Mouse (Mus musculus): Measurements from ENCODE around the gene Olfr789.

The Olfr789 gene

GRCm38 (mm10) chr10:129484452-129484851 is at the start of gene Olfr789:
TSS of gene Olfr789 (plus strand) at chr10:129484752.
- DNase-seq = no peak

GRCm38 (mm10) chr10:129461562-129461961 is 23.0 kb upstream of the Olfr789 start, which contains the start of gene Olfr787:
TSS of gene Olfr787 (plus strand) at chr10:129461862.
- no peak for DNase-seq

DNA sequence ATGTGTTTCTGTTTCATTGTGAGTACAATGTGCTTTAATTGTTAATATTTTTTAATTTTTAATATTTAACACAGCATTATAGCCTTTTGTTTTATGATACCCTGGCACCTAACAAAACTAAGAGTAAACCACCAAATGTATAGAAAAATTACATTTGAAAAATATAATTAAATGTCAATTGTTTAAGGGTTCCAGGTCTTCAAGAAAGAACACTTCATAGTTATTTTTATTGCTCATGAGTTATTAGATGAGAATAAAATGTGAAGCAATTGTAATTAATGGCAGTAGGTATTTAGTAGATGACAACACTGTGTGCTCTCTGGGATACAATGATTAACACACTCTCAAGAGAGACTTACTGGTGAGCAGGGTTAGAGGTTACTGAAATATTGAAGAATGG is 13.9 kb upstream of the Olfr789 start, which contains the start of gene Olfr788:
TSS of gene Olfr788 (plus strand) at position 301 of the 400 bp plus-strand sequence.
- DNase-seq = no peak

- no peak for DNase-seq
These were observed 11.3 kb upstream of the Olfr789 start for GRCm38 (mm10) chr10:129473256-129473655.

GRCm38 (mm10) chr10:129473723-129474122 is 10.8 kb upstream of the Olfr789 start:
- no peak for DNase-seq

DNA sequence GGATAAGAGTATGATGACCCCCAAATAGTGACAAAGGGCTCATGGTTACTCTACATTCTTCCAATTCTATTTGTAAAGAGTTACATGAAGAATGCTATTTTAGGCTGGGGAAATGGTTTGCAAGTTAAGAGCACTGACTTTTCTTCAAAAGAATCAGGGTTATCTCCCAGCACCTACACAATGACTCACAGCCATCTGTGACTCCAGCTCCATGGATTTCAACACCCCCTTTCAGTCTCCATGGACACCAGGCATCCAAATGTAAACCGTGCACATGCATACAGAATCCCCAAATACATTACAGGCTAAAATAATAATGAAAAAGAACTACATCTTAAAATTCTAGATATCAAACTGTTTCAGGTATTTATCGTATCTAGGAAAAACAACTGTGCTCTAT is 5.5 kb downstream of the Olfr789 start:
- no peak for DNase-seq

GRCm38 (mm10) chr10:129498192-129498591 is 13.6 kb downstream of the Olfr789 start, which contains the start of gene Olfr790:
TSS of gene Olfr790 (plus strand) at chr10:129498492.
- DNase-seq = no peak

GRCm38 (mm10) chr10:129521492-129521891 is 36.9 kb downstream of the Olfr789 start, which contains the start of gene Olfr791:
TSS of gene Olfr791 (plus strand) at chr10:129521792.
- DNase-seq = no peak

DNA sequence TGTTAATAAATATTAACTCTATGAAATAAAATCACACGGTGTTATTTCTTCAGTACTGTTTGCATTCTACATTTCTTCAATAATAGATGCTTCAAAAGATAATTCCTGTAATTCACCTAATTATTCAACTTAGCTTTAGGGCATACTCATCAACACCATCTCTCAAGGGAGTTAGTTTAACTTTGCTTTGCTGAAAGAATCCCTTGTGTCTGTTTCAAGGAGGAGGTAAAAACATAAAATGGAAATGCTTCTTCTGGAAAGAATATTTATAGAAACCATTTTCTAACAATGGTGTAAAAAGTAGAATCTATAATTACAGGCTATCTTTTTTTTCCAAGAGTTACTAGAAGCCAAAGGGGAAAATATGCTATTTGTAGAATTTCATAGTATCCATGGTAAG is 54.3 kb downstream of the Olfr789 start, which contains the start of gene Olfr792:
TSS of gene Olfr792 (plus strand) at position 301 of the 400 bp plus-strand sequence.
- no peak for DNase-seq
